Mouse (Mus musculus) urinary bladder, adult 18-20 months (tissue): ENCODE data around the gene Zwilch.
A peak's percentile ranks its signal among the peaks of the same experiment; 100 is the strongest.
"Not testable (repeated sequence)": the region's sequence is repeated elsewhere in the genome, so short reads cannot be mapped to it uniquely, and the experiment has no call there.

Experiments
- DNase-seq, 2 experiments: peaks; one replicate each; pipeline ENCODE4 v3.0.0; 2022; ENCODE audit warnings: low spot score in 2 of 2, mixed read lengths in 2 of 2

Gene Zwilch

DNA sequence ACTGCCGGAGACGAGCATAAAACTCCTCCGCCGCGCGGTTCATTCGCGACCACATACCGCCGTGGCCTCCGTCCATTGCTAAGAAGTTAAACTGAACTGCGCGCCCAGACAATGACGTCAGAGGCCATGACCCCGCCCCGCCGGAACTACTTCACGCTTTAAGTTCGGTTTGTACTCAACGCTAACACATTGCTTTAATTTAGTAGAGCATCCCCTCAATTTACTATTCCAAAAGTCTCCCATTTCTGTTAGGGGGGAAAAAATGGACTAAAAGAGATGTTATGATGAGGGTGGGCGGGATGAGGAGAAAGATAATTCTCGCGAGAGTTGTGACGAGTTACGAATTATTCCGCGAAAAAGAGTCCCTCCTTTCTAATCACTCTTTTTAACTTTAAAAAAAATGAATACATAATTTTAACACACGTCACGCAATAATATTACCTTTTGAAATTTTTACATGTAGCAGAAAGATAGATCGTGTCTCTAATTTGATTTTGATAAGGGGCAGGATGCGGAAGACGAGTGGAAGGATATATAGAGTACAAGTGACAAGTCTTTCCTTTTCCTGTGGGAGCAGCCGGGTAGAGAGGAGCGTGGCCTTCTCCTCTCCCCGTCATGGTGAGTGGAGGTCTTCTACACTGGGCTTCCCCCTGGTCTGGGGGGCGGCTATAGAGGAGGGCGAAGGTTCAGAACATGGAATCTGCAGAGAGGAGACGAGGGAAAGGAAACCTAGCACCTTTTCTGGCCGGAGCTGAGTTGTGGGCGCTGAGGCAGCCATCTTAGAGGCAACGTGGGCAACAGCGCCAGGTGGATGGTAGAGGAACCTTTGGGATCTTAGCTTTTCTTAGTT lies at the start of gene Zwilch, which contains the start of gene Rpl4:
Gene Zwilch, minus strand, starts transcription at position 289 of the 850 bp plus-strand sequence.
Gene Rpl4, plus strand, starts transcription at position 560 of the 850 bp plus-strand sequence.
- peak; percentile 52 to 85 for DNase-seq

DNA sequence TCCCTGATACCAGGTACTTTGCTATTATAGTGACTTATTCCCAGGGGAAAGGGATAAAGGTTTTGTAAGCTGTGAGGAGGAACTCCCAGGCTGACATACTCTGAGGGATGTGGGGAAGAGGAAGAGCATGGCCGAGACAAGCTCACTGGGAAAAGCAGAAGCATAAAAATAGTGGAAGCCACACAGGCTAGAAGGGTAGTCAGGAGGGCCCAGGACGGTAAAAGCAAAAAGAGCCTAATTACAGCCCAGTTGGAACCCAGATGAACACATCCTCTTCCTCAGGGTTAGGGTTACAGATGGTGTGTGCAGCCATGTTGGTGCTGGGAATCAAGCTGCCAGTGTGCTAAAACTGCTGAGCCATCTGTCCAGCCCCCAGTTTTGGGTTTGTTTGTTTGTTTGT lies 49.2 kb upstream of the Zwilch start:
- DNase-seq: no peak

GRCm38 (mm10) chr9:64221480-64221879 lies 48.6 kb upstream of the Zwilch start:
- no peak for DNase-seq

GRCm38 (mm10) chr9:64220603-64221002 lies 47.7 kb upstream of the Zwilch start:
- no peak for DNase-seq

DNA sequence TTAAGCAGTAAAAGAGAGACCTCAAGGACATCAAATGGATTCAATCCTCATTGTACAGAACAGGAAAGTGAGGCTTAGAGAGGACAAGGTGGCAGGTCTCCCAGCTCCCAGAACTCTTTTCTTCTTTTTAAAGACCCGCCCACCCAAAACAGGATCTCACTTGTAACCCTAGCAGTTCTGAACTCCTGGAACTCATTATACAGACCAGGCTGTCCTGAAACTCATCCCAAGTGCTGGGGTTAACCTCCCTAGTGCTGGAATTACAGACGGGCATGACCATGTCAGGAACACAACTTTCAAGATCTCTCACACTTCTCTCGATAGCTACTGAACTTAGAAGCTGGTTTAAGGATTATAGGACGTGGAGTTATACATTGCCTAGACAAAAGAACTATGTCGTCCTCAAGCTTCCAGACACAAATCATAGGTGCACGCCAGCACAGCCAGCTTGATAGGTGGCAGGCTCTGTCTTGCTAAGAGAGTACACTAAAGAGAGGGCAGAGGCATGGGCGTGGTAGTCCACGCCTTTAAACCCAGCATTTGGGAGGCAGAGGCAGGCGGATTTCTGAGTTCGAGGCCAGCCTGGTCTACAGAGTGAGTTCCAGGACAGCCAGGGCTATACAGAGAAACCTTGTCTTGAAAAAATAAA lies 47.0 kb upstream of the Zwilch start:
- no peak for DNase-seq

DNA sequence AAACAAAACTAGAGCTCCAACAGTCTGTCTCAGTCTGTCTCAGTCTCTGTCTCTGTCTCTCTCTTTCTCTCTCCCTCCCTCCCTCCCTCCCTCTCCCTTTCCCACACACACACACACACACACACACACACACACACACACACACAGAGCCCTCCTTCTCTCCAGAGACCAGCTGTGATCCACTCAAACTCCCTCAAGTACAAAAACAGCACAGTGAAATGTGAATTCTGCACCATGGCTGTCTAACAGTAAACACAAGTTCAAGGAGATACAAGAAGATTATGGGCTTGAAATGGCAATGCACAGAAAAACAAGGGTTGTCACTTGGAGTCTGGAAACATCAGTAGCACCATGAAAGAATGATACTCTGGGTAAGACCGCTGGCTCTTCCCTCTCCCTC lies 46.4 kb upstream of the Zwilch start:
- no peak for DNase-seq

GRCm38 (mm10) chr9:64217887-64218286 lies 45.0 kb upstream of the Zwilch start:
- DNase-seq: no peak

DNA sequence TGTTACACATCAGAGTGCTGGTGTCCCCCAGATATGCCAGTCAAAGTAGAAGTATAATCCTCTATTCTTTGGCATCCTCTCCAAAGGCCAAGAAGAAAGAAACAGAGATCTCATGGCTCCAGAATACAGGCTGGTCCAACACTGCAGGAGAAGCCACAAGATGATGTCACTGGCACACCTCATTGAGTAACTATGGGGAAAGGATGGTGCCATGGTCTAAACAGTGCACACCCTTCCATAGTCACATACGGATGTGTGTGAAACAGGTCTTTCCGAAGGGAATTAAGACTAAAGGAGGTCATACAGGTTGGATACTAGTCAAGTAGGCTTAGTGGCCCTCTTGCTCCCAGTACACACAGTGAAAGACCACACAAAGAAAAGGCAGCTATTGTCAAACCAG lies 43.7 kb upstream of the Zwilch start:
- no peak for DNase-seq

GRCm38 (mm10) chr9:64216090-64216489 lies 43.2 kb upstream of the Zwilch start:
- no peak for DNase-seq

DNA sequence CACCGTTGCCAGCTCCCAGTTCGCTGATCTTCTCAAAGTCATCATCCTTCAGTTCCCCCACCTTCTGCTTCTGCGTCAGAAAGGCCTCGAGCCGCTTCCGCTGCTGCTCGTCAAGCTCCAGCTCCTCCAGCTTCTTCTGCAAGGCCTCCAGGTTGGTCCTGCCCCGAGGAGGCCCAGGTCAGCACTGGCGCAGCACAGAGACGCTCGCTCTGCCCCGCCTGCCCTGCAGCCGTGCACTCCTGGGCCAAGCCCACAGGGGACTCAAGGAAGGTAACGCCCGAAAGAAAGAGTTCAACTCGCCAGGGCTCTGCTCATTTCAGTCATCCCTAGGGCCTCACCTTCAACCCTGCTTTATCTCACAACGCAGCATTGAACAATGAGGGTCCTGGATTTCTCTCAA lies 41.5 kb upstream of the Zwilch start:
- no peak for DNase-seq

GRCm38 (mm10) chr9:64207509-64208084 lies 34.7 kb upstream of the Zwilch start:
- DNase-seq: no peak

DNA sequence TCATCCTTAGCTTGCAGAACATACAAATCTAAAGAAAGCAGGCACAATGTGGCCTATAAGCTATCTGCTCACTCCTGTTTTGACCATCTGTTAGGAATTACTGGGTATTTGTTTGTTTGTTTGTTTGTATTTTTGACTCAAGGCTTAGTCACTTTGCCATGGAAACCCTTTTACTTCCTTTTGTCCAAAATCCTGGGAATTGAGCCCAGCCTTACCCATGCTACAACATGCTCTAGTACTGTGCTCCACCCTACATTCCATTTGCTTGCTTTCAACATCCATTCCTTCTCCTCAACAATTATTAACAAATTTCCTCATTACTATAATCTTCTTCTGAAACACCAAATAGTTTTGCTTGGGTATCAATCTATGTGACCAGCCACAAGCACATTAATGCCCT lies 30.0 kb upstream of the Zwilch start:
- no peak for DNase-seq

DNA sequence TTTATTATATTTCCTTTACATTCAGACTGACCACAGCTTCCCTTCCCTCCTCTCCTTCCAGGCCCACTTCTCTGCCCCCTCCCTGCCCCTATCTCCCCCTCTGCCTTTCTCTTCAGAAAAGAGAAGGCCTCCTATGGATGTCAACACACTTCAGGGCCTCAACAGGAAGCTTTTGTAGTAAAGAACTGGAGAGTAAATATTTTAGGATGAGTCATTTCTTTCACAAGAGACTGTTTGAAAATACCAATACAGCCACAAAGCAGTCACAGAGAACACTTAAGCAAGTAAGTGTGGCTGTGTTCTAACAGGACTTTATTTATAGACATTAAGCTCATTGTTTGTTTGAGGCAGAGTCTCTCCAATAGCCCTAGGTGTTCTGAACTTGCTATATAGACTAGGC lies 29.4 kb upstream of the Zwilch start:
- DNase-seq: no peak

- DNase-seq: no peak
Observed at GRCm38 (mm10) chr9:64199897-64200296, 27.0 kb upstream of the Zwilch start.

- DNase-seq: not testable (repeated sequence)
Observed at GRCm38 (mm10) chr9:64198763-64199418, 26.0 kb upstream of the Zwilch start.

- no peak for DNase-seq
Observed at GRCm38 (mm10) chr9:64198068-64198762, 25.3 kb upstream of the Zwilch start.

DNA sequence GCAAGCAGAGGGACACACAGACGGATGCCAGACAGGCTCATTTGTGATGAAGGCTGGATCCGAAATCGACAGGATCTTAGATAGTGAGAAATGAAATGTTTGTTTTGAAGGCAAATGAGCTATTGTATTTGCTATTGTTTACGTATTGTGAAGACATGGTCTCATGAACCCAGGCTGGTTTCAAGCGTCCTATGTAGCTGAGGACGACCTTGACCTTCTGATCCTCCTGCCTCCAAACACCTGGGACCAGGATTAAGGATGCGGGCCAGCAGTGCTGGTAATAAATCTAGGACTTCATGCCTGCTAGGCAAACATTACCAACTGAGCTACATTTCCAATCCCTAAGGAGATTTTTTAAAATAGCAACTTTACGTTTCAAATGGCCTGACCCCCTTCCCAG lies 24.6 kb upstream of the Zwilch start:
- DNase-seq: no peak

DNA sequence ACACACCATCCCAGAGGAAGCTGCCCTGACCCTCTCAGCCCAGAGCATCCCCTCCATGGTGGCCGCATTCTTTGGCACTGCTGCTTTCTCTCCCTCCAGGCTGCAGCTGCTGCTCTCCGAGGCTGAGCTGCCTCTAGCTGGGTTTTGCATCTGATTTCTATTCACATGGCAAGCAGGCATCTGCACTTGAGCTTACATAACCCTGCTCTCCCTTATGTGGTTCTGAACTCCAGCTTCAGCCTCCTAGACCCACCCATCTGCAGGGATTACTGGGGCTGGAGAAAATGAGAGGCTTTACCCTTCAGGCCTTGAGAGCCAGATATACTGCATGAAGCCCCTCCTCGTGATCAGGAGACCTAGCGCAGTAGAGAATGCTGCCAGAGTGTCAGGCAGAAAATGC lies 22.6 kb upstream of the Zwilch start:
- peak in 1 of 2 experiments; percentile 8 for DNase-seq

- DNase-seq: no peak
Observed at GRCm38 (mm10) chr9:64193879-64194278, 21.0 kb upstream of the Zwilch start.

GRCm38 (mm10) chr9:64184166-64184840 lies 11.4 kb upstream of the Zwilch start:
- no peak for DNase-seq

DNA sequence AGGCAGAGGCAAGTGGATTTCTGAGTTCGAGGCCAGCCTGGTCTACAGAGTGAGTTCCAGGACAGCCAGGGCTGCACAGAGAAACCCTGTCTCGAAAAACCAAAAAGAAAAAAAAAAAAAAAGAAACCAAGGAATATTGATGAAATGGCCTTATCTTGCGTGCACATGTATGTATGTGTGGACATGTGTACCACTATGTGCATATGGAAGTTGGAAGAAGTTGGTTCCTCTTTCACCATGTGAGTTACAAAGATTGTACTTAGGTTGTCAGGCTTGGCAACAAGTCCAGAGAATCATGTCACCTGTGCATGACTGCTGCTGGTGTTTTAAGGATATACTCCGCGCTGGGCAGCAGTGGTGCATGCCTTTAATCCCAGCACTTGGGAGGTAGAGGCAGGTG lies 10.4 kb upstream of the Zwilch start:
- DNase-seq: not testable (repeated sequence)
